17 mouse cellular contexts compared by ENCODE assay signal in genomic region chr6:34863786-34864514, GRCm38 (mm10). TPM values are rescaled to one million over a fixed set of nuclear protein-coding genes. Genes with fewer than 3 reads are reported as not detected.
DNase-seq lines count a peak whose midpoint lies in the region; ATAC-seq and TF ChIP-seq lines count a peak whose summit lies in the region.
"Had no signal": no experiment of that assay in that cellular context is flagged by ENCODE, and none has a peak within 500 bp of the region (broad histone marks: within the 10 kb centered on the region; RNA-seq: fewer than 3 reads in every experiment).

No protein-coding gene starts in this region.

- DNase-seq in heart, postnatal 36 days: no peak
- no peak for DNase-seq in lung, postnatal 25 days (ENCODE audit: low spot score)
- DNase-seq in adrenal gland, adult 8-10 months: no peak
- DNase-seq: adrenal gland, postnatal 25 days; cerebellum, adult 18-20 months; kidney, postnatal 25 days; lung, adult 18-20 months; right cerebral cortex, adult 18-20 months had no signal

- 0 out of 2 replicates have a peak, but pooled peaks cover 2% of the 10 kb centered on the region for H3K9me3 ChIP-seq in heart, embryonic 16.5 days (replicated peaks; ENCODE audit: control insufficient read depth, low read length)
- H3K9me3 ChIP-seq in lung, embryonic 15.5 days: no peaks in the 10 kb centered on the region
- H3K9me3 ChIP-seq: hindbrain, embryonic 13.5 days had no signal

- H3K4me1 ChIP-seq in heart, embryonic 16.5 days (ENCODE audit: control insufficient read depth, insufficient read depth, low read length): peaks cover 32% of the 10 kb centered on the region
- peaks cover 54% of the 10 kb centered on the region for H3K4me1 ChIP-seq in lung, embryonic 15.5 days
- H3K4me1 ChIP-seq in bone marrow macrophage, adult 2 months (ENCODE audit: control insufficient read depth, insufficient read depth, low read length): peaks cover 46% of the 10 kb centered on the region
- H3K4me1 ChIP-seq in small intestine, adult 2 months (ENCODE audit: control insufficient read depth, insufficient read depth, insufficient read length, low read length): peaks cover 25% of the 10 kb centered on the region

- WGBS in heart, embryonic 16.5 days: 39% methylated on average over 9 of the region's 9 CpGs
- WGBS in lung, embryonic 15.5 days: 65% methylated on average over 9 of the region's 9 CpGs
- 70% methylated on average over 9 of the region's 9 CpGs for WGBS in small intestine, adult 2 months

- no peak overlapping the region; the same call in 1 of the 2 replicates for H3K9ac ChIP-seq in heart, embryonic 16.5 days (ENCODE audit: low read length)
- H3K9ac ChIP-seq in lung, embryonic 15.5 days: no peak overlapping the region
- H3K9ac ChIP-seq: hindbrain, embryonic 13.5 days had no signal

- no peak for TF ChIP-seq CTCF in bone marrow macrophage, adult 2 months (IDR thresholded peaks at IDR 0.05; ENCODE audit: low read depth, low read length)
- TF ChIP-seq CTCF in small intestine, adult 2 months (IDR thresholded peaks at IDR 0.05; ENCODE audit: extremely low read depth, insufficient read length, insufficient replicate concordance, low read depth, low read length): no peak

- no peak overlapping the region; the same call in 1 of the 2 replicates for H3K4me2 ChIP-seq in heart, embryonic 16.5 days (ENCODE audit: low read depth, low read length)
- H3K4me2 ChIP-seq in lung, embryonic 15.5 days: peak overlapping the region; percentile 56
- H3K4me2 ChIP-seq: hindbrain, embryonic 13.5 days had no signal

- intact Hi-C loops in heart, postnatal 36 days (cut with DNase I): loop anchor here (1.0 to 5.0 kb wide), 2 partner anchors 13 to 82 kb away; partner anchors contain the start of gene Agbl3

- no peaks in the 10 kb centered on the region for H3K27me3 ChIP-seq in heart, embryonic 16.5 days (ENCODE audit: control insufficient read depth, insufficient read depth, low read length)
- no peaks in the 10 kb centered on the region for H3K27me3 ChIP-seq in lung, embryonic 15.5 days
- no peaks in the 10 kb centered on the region for H3K27me3 ChIP-seq in small intestine, adult 2 months (ENCODE audit: control insufficient read depth, insufficient read depth, low read length)
- H3K27me3 ChIP-seq: hindbrain, embryonic 13.5 days had no signal

- TF ChIP-seq POLR2A in bone marrow macrophage, adult 2 months (IDR thresholded peaks at IDR 0.05; ENCODE audit: borderline replicate concordance, low read depth, low read length): no peak
- TF ChIP-seq POLR2A in small intestine, adult 2 months (IDR thresholded peaks at IDR 0.05; ENCODE audit: low read depth, low read length): no peak

- no peak overlapping the region for H3K4me3 ChIP-seq in heart, embryonic 16.5 days (ENCODE audit: low read length)
- no peak overlapping the region for H3K4me3 ChIP-seq in lung, embryonic 15.5 days
- H3K4me3 ChIP-seq in bone marrow macrophage, adult 2 months (ENCODE audit: insufficient read depth, low read length): peak overlapping the region; percentile 62
- H3K4me3 ChIP-seq in small intestine, adult 2 months (ENCODE audit: low read depth, low read length): peak overlapping the region; percentile 57
- H3K4me3 ChIP-seq: hindbrain, embryonic 13.5 days had no signal

- no peaks in the 10 kb centered on the region for H3K36me3 ChIP-seq in heart, embryonic 16.5 days (ENCODE audit: control insufficient read depth, insufficient read depth)
- H3K36me3 ChIP-seq in lung, embryonic 15.5 days: no peaks in the 10 kb centered on the region
- H3K36me3 ChIP-seq in small intestine, adult 2 months (ENCODE audit: control insufficient read depth, insufficient read depth, low read length): no peaks in the 10 kb centered on the region; the same call in 1 of the 2 replicates
- H3K36me3 ChIP-seq: hindbrain, embryonic 13.5 days had no signal

- ATAC-seq in heart, embryonic 16.5 days (replicated peaks; ENCODE audit: extremely low read depth, insufficient read depth, low FRiP score): no peak
- no peak for ATAC-seq in lung, embryonic 15.5 days (ENCODE audit: borderline replicate concordance, extremely low read depth, low FRiP score, low TSS enrichment)
- ATAC-seq: midbrain, embryonic 16.5 days had no signal

- H3K27ac ChIP-seq in heart, embryonic 16.5 days (ENCODE audit: low read length): peak overlapping the region; percentile 52; the same call in 1 of the 2 replicates
- peak overlapping the region; percentile 29; the same call in 1 of the 2 replicates for H3K27ac ChIP-seq in lung, embryonic 15.5 days
- H3K27ac ChIP-seq in bone marrow macrophage, adult 2 months (ENCODE audit: insufficient read depth, low read depth, low read length): peak overlapping the region; percentile 26
- H3K27ac ChIP-seq in small intestine, adult 2 months (ENCODE audit: insufficient read depth, low read depth, low read length): peak overlapping the region; percentile 55
- H3K27ac ChIP-seq: hindbrain, embryonic 13.5 days had no signal

RNA-seq across cellular contexts. Expression of gene Tmem140, which starts 1.0 kb away (rescaled TPM):
- polyA plus RNA-seq in heart, embryonic 16.5 days (2015; fragmentation: Nextera tagmentation; extraction: Ambion mirVana): 2.5 TPM in 2 replicates
- 10 to 100 TPM; 34.9 to 38.0 TPM for total RNA-seq in heart, postnatal 36 days (2021)
- 4.9 and 5.4 TPM in 2 replicates for polyA plus RNA-seq in lung, embryonic 15.5 days (2015; fragmentation: Nextera tagmentation; extraction: Ambion mirVana)
- polyA plus RNA-seq in bone marrow macrophage, adult 2 months (2012; ENCODE audit: insufficient read depth, insufficient read length, missing spikeins): 74.9 and 86.3 TPM in 2 replicates
- polyA plus RNA-seq in small intestine, adult 2 months (2012; rRNA removed): 10.3 and 51.1 TPM in 2 replicates
- total RNA-seq in adrenal gland, adult 8-10 months (2022): 10 to 100 TPM; 14.1 to 33.3 (median 18.4) TPM
- polyA plus RNA-seq: erythroblast, embryonic 14.5 days had no signal

RNA-seq across cellular contexts. Expression of gene Cyren, which starts 13.9 kb away (rescaled TPM):
- polyA plus RNA-seq in heart, embryonic 16.5 days (2015; fragmentation: Nextera tagmentation; extraction: Ambion mirVana): 9.0 and 9.7 TPM in 2 replicates
- total RNA-seq in heart, postnatal 36 days (2021): 1 to 10 TPM; 2.3 to 3.5 TPM
- 21.6 and 22.4 TPM in 2 replicates for polyA plus RNA-seq in lung, embryonic 15.5 days (2015; fragmentation: Nextera tagmentation; extraction: Ambion mirVana)
- polyA plus RNA-seq in bone marrow macrophage, adult 2 months (2012; ENCODE audit: insufficient read depth, insufficient read length, missing spikeins): 10.6 and 11.6 TPM in 2 replicates
- polyA plus RNA-seq in small intestine, adult 2 months (2012; rRNA removed): 1.4 and 1.6 TPM in 2 replicates
- 1 to 10 TPM; 6.9 to 9.0 (median 7.9) TPM for total RNA-seq in adrenal gland, adult 8-10 months (2022)

RNA-seq across cellular contexts. Expression of gene Wdr91, which starts 46.7 kb away (rescaled TPM):
- polyA plus RNA-seq in heart, embryonic 16.5 days (2015; fragmentation: Nextera tagmentation; extraction: Ambion mirVana): 8.3 and 9.5 TPM in 2 replicates
- 10 to 100 TPM; 11.4 to 15.5 TPM for total RNA-seq in heart, postnatal 36 days (2021)
- polyA plus RNA-seq in lung, embryonic 15.5 days (2015; fragmentation: Nextera tagmentation; extraction: Ambion mirVana): 15.8 and 17.2 TPM in 2 replicates
- polyA plus RNA-seq in bone marrow macrophage, adult 2 months (2012; ENCODE audit: insufficient read depth, insufficient read length, missing spikeins): 85.3 and 90.3 TPM in 2 replicates
- 3.3 and 4.7 TPM in 2 replicates for polyA plus RNA-seq in small intestine, adult 2 months (2012; rRNA removed)
- 10 to 100 TPM; 11.2 to 24.0 (median 17.3) TPM for total RNA-seq in adrenal gland, adult 8-10 months (2022)

RNA-seq across cellular contexts. Expression of gene Stra8, which starts 56.0 kb away (rescaled TPM):
- polyA plus RNA-seq in heart, embryonic 16.5 days (2015; fragmentation: Nextera tagmentation; extraction: Ambion mirVana): 0.30 TPM in 1 of 2 replicates, not detected in the other
- total RNA-seq in heart, postnatal 36 days (2021): not detected
- polyA plus RNA-seq in lung, embryonic 15.5 days (2015; fragmentation: Nextera tagmentation; extraction: Ambion mirVana): not detected in 2 replicates
- polyA plus RNA-seq in bone marrow macrophage, adult 2 months (2012; ENCODE audit: insufficient read depth, insufficient read length, missing spikeins): not detected in 2 replicates
- not detected in 2 replicates for polyA plus RNA-seq in small intestine, adult 2 months (2012; rRNA removed)
- total RNA-seq in adrenal gland, adult 8-10 months (2022): not detected
- total RNA-seq: adrenal gland, postnatal 25 days; left cerebral cortex, adult 18-20 months had no signal
- polyA plus RNA-seq: erythroblast, embryonic 14.5 days; hindbrain, embryonic 13.5 days; midbrain, embryonic 16.5 days; neural tube, embryonic 14.5 days had no signal

Comparison
In these comparisons a context has a peak if more than half of its experiments do, and no peak if none do; other contexts are left out.
1. H3K4me3 ChIP-seq: peak in bone marrow macrophage, adult 2 months (single experiment) and small intestine, adult 2 months (single experiment); none in heart, embryonic 16.5 days (single experiment) and lung, embryonic 15.5 days (single experiment).
2. Peak in every context shown above with its lines, with median percentiles within 50 percentile points of each other: H3K27ac ChIP-seq.